Comparison of ENCODE assay signal across 8 mouse cellular contexts in genomic region chr14:28511029-28511651, GRCm38 (mm10). TPM values are rescaled to one million over a fixed set of nuclear protein-coding genes. Genes with fewer than 3 reads are reported as not detected.
DNase-seq lines count a peak whose midpoint lies in the region; ATAC-seq and TF ChIP-seq lines count a peak whose summit lies in the region.

No protein-coding gene starts in this region.

- no peak for TF ChIP-seq CTCF in lung, embryonic 14.5 days (IDR thresholded peaks at IDR 0.05; ENCODE audit: low read depth)

- peaks cover 26% of the 10 kb centered on the region for H3K4me1 ChIP-seq in embryonic facial prominence, embryonic 13.5 days
- H3K4me1 ChIP-seq in hindbrain, embryonic 10.5 days (replicated peaks) = peaks cover 86% of the 10 kb centered on the region
- H3K4me1 ChIP-seq in lung, embryonic 14.5 days (ENCODE audit: insufficient read depth) = peaks cover 6% of the 10 kb centered on the region; the same call in 1 of the 2 replicates
- H3K4me1 ChIP-seq in stomach, embryonic 14.5 days (ENCODE audit: control insufficient read depth, insufficient read depth, low read length) = peaks cover 29% of the 10 kb centered on the region; the same call in 1 of the 2 replicates

- H3K9me3 ChIP-seq in embryonic facial prominence, embryonic 13.5 days = no peaks in the 10 kb centered on the region
- H3K9me3 ChIP-seq in hindbrain, embryonic 10.5 days = no peaks in the 10 kb centered on the region
- H3K9me3 ChIP-seq in lung, embryonic 14.5 days (ENCODE audit: low read depth, low read length) = no peaks in the 10 kb centered on the region
- H3K9me3 ChIP-seq in stomach, embryonic 14.5 days (ENCODE audit: control insufficient read depth, low read depth, low read length) = no peaks in the 10 kb centered on the region

- H3K27me3 ChIP-seq in embryonic facial prominence, embryonic 13.5 days = no peaks in the 10 kb centered on the region
- H3K27me3 ChIP-seq in hindbrain, embryonic 10.5 days (ENCODE audit: insufficient read depth, poor library complexity, severe bottlenecking) = peaks cover 79% of the 10 kb centered on the region
- peaks cover 74% of the 10 kb centered on the region for H3K27me3 ChIP-seq in lung, embryonic 14.5 days (ENCODE audit: insufficient read depth, low read length)
- no peaks in the 10 kb centered on the region for H3K27me3 ChIP-seq in stomach, embryonic 14.5 days (ENCODE audit: control insufficient read depth, insufficient read depth, low read length)

- peak overlapping the region; percentile 100 for H3K9ac ChIP-seq in embryonic facial prominence, embryonic 13.5 days
- peak overlapping the region; percentile 27 for H3K9ac ChIP-seq in lung, embryonic 14.5 days
- peak overlapping the region; percentile 31; the same call in 1 of the 2 replicates for H3K9ac ChIP-seq in stomach, embryonic 14.5 days (replicated peaks; ENCODE audit: low read depth, low read length)

- peak overlapping the region; percentile 91 for H3K4me3 ChIP-seq in embryonic facial prominence, embryonic 13.5 days
- H3K4me3 ChIP-seq in hindbrain, embryonic 10.5 days = peak overlapping the region; percentile 72
- H3K4me3 ChIP-seq in lung, embryonic 14.5 days (ENCODE audit: low read depth, low read length) = peak overlapping the region; percentile 54
- H3K4me3 ChIP-seq in stomach, embryonic 14.5 days (ENCODE audit: low read depth, low read length) = peak overlapping the region; percentile 75

- H3K4me2 ChIP-seq in embryonic facial prominence, embryonic 13.5 days = peak overlapping the region; percentile 87
- peak overlapping the region; percentile 82 for H3K4me2 ChIP-seq in lung, embryonic 14.5 days
- H3K4me2 ChIP-seq in stomach, embryonic 14.5 days (replicated peaks; ENCODE audit: low read depth, low read length) = peak overlapping the region; percentile 77

- ATAC-seq in embryonic facial prominence, embryonic 13.5 days (ENCODE audit: insufficient number of reproducible peaks, insufficient read depth, low FRiP score, low TSS enrichment, low read depth) = 0 out of 2 replicates have a peak, but pooled peaks have one; percentile 1
- ATAC-seq in lung, embryonic 14.5 days (ENCODE audit: insufficient read depth) = no peak
- ATAC-seq in stomach, embryonic 14.5 days (ENCODE audit: insufficient number of reproducible peaks, insufficient read depth, low FRiP score, low read depth) = no peak
- no peak for ATAC-seq in inflammation-experienced regulatory T-cells, adult 6 months

- DNase-seq in ovary, postnatal 10 days (ENCODE audit: low spot score) = peak; percentile 32
- no peak for DNase-seq in ovary, adult 18-20 months (ENCODE audit: low spot score)
- peak; percentile 60 for DNase-seq in hindbrain, embryonic 10.5 days (ENCODE audit: low spot score)
- DNase-seq in lung, embryonic 14.5 days = peak; percentile 67
- no peak for DNase-seq in spleen, adult 12 weeks (ENCODE audit: low spot score)

- under 1% methylated on average over 40 of the region's 41 CpGs for WGBS in embryonic facial prominence, embryonic 13.5 days
- under 1% methylated on average over 41 of the region's 41 CpGs for WGBS in hindbrain, embryonic 10.5 days
- under 1% methylated on average over 41 of the region's 41 CpGs for WGBS in lung, embryonic 14.5 days
- 1% methylated on average over 41 of the region's 41 CpGs for WGBS in stomach, embryonic 14.5 days

- H3K27ac ChIP-seq in embryonic facial prominence, embryonic 13.5 days = peak overlapping the region; percentile 100
- peak overlapping the region; percentile 96 for H3K27ac ChIP-seq in hindbrain, embryonic 10.5 days
- H3K27ac ChIP-seq in lung, embryonic 14.5 days (ENCODE audit: low read depth) = no peak overlapping the region
- peak overlapping the region; percentile 76; the same call in 1 of the 2 replicates for H3K27ac ChIP-seq in stomach, embryonic 14.5 days (ENCODE audit: low read length)

- H3K36me3 ChIP-seq in embryonic facial prominence, embryonic 13.5 days = peaks cover 46% of the 10 kb centered on the region
- peaks cover 21% of the 10 kb centered on the region for H3K36me3 ChIP-seq in hindbrain, embryonic 10.5 days
- H3K36me3 ChIP-seq in lung, embryonic 14.5 days (ENCODE audit: insufficient read depth) = 0 out of 2 replicates have a peak, but pooled peaks cover 6% of the 10 kb centered on the region
- peaks cover 25% of the 10 kb centered on the region; the same call in 1 of the 2 replicates for H3K36me3 ChIP-seq in stomach, embryonic 14.5 days (ENCODE audit: control insufficient read depth, insufficient read depth, low read length)

RNA-seq across cellular contexts. Expression of gene Wnt5a, which starts 6.6 kb away (rescaled TPM):
- polyA plus RNA-seq in embryonic facial prominence, embryonic 13.5 days (2015; fragmentation: Nextera tagmentation; extraction: Ambion mirVana) = 280 and 323 TPM in 2 replicates
- 31.2 and 38.8 TPM in 2 replicates for polyA plus RNA-seq in hindbrain, embryonic 10.5 days (2016; fragmentation: Nextera tagmentation; extraction: Ambion mirVana)
- polyA plus RNA-seq in lung, embryonic 14.5 days (2014; fragmentation: Nextera tagmentation; extraction: Ambion mirVana) = 16.1 and 16.2 TPM in 2 replicates
- polyA plus RNA-seq in stomach, embryonic 14.5 days (2014; fragmentation: Nextera tagmentation; extraction: Ambion mirVana) = 38.2 and 41.8 TPM in 2 replicates
- polyA plus RNA-seq in inflammation-experienced regulatory T-cells, adult 6 months (2017; shearing (Covaris generic)) = not detected

Comparison
In these comparisons a context has a peak if more than half of its experiments do, and no peak if none do; other contexts are left out.
1. DNase-seq: peak in ovary, postnatal 10 days (single experiment), hindbrain, embryonic 10.5 days (single experiment) and lung, embryonic 14.5 days (single experiment); none in ovary, adult 18-20 months (single experiment) and spleen, adult 12 weeks (single experiment).
2. H3K9ac ChIP-seq: peak in every context shown above with its lines; median percentile 100 in embryonic facial prominence, embryonic 13.5 days; 31 in stomach, embryonic 14.5 days; 27 in lung, embryonic 14.5 days.
3. RNA of gene Wnt5a, which starts 6.6 kb away (polyA plus RNA-seq): 280 to 323 TPM in embryonic facial prominence, embryonic 13.5 days, 38.2 to 41.8 TPM in stomach, embryonic 14.5 days, 31.2 to 38.8 TPM in hindbrain, embryonic 10.5 days and 16.1 to 16.2 TPM in lung, embryonic 14.5 days; not detected in inflammation-experienced regulatory T-cells, adult 6 months; every median in the first group is over 10 times any median in the second.
4. Peak in every context shown above with its lines, with median percentiles within 50 percentile points of each other: H3K4me2 ChIP-seq and H3K4me3 ChIP-seq.